Mouse (Mus musculus): ENCODE results near the gene Xlr5a.
"Not testable (repeated sequence)": the region's sequence is repeated elsewhere in the genome, so short reads cannot be mapped to it uniquely, and the experiment has no call there.

Xlr5a gene

DNA sequence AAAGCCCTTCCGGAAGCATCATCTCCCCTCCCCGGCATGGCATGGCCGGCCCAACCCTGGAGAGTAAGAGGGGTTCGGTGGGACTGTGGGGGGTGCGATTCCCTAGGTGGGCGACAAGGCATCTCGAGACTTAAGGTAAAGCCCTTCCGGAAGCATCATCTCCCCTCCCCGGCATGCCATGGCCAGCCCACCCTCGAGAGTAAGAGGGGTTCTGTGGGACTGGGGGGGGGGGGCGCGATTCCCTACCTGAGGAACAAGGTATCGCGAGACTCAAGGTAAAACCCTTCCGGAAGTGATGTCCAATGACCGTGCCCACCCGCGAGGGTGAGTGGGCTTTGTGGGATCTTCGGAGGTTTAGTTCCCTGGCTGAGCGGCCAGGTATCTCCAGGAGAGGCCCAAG, 144.3 kb downstream of the Xlr5a start, which contains the start of gene Xlr5b:
Gene Xlr5b, plus strand, starts transcription at position 301 of the 400 bp plus-strand sequence.
- DNase-seq (ENCODE audit: low read depth, low spot score): not testable (repeated sequence)

DNA sequence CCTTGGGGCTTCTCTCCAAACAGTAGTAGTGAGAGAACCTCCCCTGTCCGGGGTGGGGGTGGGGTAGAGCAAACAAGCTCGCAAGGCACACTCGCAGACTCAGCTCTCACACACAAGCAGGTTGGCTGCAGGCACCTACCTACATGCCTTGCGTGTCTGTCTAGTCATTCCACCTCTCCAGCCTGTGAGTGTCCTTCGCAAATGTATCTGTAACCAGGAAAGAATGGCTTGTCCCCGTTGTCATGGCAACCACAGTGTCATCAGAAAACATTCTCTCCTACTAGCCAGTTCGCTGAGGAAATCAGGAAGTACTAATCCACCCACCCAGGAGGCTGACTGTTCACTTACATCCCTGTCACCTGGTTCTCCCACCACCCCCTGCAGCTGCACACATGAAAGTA, 149.6 kb downstream of the Xlr5a start:
- DNase-seq (ENCODE audit: low read depth, low spot score): not testable (repeated sequence)

DNA sequence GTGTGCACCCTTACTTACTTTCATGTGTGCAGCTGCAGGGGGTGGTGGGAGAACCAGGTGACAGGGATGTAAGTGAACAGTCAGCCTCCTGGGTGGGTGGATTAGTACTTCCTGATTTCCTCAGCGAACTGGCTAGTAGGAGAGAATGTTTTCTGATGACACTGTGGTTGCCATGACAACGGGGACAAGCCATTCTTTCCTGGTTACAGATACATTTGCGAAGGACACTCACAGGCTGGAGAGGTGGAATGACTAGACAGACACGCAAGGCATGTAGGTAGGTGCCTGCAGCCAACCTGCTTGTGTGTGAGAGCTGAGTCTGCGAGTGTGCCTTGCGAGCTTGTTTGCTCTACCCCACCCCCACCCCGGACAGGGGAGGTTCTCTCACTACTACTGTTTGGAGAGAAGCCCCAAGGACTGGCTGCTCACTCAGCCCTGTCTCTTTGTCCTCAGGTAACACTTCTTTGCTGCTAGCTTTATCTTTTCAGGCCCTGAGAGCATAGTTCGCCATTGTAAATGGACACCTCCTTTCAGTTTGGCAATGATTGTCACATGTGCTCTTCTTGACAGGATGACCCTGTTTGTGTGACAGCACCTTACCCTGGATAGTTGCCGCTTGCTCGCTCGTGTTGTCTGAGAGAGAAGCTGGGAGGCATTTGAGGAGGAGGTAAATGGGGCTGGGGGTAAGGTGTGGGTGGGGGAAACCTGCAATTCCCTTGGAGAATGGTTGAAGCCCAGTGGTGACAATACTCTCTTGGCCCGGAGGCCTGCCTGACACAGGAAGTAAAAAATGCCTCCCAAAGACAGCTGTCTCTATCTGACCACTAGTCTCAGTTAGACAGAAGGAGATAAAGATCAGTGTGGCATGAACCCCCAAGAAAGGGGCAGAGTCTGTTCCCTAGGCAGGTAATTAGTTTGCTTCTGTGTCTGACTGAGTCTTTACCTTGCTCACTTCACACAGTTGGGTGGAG, 169.6 kb downstream of the Xlr5a start:
- DNase-seq (ENCODE audit: low read depth, low spot score): not testable (repeated sequence)

DNA sequence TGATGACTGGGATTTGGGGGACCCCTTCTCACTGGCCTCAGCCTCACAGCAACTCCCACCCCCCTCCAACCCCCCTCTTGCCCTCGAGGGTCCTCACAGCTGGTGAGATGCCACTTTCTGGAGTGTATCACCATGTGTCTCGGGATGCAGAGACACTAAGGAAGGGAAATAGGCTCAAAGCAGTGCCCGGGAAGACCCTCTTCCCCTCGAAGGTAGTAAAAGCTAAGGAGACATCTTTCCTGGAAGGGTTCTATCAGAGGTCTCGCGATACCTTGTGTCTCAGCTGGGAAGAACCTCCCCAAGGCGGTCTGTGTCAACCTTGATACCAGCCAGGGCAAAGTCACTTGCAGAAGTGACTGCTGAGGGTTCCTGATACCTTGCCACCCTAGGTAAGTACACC, 176.0 kb downstream of the Xlr5a start, which contains the start of gene Gm14685:
Gene Gm14685, plus strand, starts transcription at position 301 of the 400 bp plus-strand sequence.
- DNase-seq (ENCODE audit: low read depth, low spot score): not testable (repeated sequence)

DNA sequence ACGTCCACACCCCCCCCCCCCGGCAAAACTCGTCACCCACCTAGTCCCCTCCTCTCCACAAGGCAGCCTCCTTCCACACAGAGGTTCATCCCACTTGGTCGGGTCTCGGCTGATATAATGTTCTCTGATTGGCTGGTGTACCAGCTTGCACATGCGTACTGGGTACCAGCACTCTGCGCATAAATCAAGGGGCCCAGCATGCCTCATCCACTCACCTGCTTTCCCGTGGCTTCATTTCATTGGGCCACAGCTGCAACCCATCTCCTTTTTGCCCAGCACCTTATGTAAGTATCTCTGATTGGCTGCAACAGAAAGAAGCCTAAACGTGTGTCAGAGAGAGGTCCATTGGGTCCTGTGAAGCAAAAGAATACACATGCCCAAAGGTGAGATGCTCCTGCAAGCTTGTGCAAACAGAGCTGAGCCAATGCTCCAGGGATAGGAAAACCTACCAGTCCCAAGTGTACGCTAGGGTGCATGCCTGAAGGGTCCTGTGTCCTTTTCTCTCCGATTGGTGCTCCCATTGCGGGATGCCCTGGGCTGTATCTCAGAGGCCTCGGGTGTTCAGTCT, 195.8 kb downstream of the Xlr5a start, which contains the start of gene Xlr3a:
Gene Xlr3a, minus strand, starts transcription at position 155 of the 568 bp plus-strand sequence.
- peak; percentile 0 for DNase-seq (ENCODE audit: low read depth, low spot score)

DNA sequence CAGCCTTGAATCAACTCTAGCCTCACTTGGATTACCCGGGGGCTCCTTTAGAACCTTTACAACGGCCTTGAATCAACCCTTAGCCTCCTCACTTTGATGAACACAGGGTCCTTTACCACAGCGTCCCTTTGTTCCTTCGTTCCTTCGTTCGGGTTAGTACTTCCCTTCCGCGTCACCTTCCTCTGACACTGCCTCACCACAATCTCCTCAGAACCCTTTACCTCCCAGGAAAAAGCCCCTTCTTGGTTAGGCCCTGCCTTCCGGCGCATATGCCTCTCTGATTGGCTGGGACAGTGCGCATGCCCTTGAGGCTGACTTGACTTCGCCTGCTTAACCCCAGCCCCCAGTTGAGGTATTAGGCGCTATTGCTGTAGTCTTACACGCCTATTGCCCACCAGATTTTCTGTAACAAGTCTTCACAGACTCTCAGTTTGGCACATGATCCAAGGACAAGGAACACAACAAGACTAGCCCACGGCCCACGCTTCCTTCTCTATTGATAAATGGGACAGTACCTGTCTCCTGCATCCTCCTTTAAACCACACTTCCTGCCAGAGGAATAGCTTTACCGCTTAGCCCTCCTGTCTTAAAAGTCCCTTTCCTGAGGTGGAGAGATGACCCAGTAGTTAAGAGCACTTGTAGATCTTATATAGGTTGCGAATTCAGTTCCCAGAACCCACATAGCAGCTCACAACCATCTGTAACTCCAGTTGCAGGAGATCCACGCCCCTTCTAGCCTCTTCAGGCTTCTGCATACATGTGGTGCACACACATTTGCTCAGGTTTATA, 210.3 kb downstream of the Xlr5a start, which contains the start of gene Xlr4a:
Gene Xlr4a, minus strand, starts transcription at position 212 of the 789 bp plus-strand sequence.
- DNase-seq (ENCODE audit: low read depth, low spot score): not testable (repeated sequence)

DNA sequence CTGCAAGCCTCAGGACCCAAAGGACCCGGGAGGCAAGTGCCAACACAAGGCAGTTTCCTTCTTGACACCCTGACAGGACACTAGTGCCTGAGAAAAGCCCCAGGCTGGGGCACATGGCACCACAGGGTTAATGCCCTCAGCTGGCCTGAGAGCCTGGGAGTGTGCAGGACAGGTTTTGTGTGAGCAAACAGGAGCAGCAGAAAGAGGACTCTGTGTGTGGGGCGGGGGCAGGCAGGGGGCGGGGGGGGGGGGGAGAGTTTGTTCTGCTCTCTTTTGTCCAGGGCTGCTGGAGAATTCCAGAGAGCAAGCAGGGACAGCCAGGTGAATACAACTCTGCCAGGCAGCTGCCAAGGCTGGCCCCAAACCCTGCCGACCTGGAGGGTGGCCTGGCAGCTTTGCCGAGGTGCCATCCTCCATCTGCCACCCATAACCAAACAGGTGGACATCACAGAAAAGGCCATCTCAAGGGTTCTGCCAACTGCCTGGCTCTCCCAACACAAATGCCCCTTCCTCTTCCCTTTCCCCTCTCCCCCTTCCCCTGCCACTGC, 225.9 kb downstream of the Xlr5a start:
- not testable (repeated sequence) for DNase-seq (ENCODE audit: low read depth, low spot score)

DNA sequence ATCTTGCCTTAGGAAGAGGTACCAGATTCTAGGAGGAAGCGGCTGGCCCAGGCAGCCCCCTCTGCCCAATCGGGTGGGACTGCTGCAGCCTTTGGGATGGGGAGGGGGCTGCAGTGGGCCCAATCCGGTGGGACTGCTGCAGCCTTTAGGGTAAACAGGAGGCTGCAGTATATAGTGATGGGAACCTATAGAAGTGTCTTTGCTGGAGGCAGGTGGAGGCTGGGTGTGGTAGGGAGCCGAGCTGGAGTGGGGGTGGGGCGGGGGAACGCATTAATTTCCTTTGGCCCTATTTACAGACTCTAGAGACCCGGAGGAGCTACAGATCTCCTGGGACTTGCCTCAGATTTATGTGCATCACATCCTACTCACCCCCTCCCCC, 228.4 kb downstream of the Xlr5a start, which contains the start of gene Pnma3:
Gene Pnma3, plus strand, starts transcription at position 373 of the 379 bp plus-strand sequence.
- no peak for DNase-seq (ENCODE audit: low read depth, low spot score)

DNA sequence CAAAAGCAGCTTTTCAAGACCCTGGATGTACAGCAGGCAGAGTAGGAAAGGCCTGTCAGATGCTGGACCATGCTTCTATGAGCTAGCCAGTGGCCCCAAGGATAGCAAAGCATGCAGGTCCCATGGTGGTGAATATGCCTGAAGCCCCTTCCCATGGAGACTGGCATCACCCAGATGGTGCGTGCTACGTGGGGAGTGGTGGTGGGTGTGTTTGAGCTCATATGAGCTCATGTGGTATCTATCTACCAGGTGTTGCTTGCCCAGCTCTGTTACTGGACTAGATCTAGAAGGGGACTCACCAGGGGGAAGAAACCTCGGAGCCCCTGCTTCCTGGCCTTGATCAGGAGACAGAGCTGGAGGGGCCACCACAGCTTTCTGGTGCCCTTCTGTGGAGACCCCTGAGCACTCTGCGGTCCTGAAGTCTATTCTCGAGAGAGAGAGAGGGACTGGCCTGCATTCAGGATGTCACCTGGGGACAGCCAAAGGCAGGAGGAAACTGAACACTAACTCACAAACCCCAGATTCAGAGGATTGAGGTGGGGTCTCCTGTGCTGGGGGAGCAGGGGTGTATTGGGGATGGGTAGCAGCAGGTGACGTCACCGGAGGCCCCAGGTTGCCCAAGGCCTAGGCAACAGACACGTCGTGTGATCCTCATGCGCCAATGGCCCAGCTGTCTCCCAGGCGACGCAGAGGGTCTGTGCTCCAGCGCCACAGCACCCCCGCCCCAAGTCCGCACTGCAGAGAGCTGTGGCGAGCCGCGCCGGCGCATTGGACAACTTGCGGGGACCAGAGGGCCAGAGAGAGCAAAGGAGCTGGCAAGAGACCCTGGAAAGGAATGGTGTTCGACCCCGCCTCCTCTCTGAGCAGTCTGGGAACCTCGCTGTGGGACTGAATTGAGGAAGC, 229.0 kb downstream of the Xlr5a start:
- DNase-seq (ENCODE audit: low read depth, low spot score): no peak

DNA sequence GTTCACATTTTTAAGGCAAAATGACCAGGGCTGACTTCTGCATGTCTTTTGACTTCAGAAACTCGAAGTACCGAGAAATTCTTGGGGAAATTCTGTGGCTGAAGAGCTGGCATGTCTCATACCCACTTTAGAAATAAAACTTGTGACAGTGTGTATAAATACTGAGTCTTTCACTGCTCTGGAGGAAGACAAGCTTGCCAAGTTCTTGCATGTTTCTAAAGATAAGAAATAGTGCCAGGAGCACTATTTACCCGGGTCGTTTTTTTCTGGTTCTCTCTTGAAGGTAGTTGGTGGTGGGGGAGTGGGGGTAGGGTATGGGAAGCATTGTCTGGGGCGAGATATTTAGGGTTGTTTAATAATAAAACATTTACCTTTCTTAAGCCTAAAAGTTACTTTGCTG, 230.5 kb downstream of the Xlr5a start:
- no peak for DNase-seq (ENCODE audit: low read depth, low spot score)

DNA sequence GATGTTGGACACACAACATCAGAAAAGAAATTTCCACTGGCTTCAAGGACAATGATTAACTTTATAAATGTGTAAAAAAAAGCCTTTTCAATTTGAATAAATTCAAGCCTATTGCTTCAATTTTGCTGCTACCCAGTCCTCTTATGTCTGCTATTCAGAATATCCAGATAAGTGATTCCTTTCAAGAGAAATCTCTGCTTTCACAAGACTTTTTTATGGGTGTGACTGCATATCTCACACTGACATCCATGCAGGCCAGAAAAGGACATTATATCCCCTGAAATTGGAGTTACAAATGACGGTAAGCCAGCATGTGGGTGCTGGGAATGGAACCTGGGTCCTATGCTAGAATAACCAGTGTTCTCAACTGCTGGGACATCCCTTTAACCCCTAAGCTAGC, 231.2 kb downstream of the Xlr5a start:
- DNase-seq (ENCODE audit: low read depth, low spot score): no peak

All from skeletal muscle tissue, adult 2 months (tissue).